Mouse (Mus musculus) macrophage (primary cell): Measurements from ENCODE around the gene Pik3r1. TPM values are rescaled to one million over a fixed set of nuclear protein-coding genes. Genes with fewer than 3 reads are reported as not detected.

ENCODE experiments used
- H3K27ac ChIP-seq: fragments of 350-480 bp; formaldehyde crosslinking; 2 replicates; pipeline ENCODE4 v1.9.0; 2021
- H3K36me3 ChIP-seq: fragments of 350-480 bp; formaldehyde crosslinking; 2 replicates; pipeline ENCODE4 v1.9.0; 2021; ENCODE audit errors: inconsistent target
- H3K4me3 ChIP-seq: fragments of 350-480 bp; formaldehyde crosslinking; 2 replicates; pipeline ENCODE4 v1.9.0; 2021; ENCODE audit errors: inconsistent target
- H3K79me2 ChIP-seq: fragments of 350-480 bp; formaldehyde crosslinking; 2 replicates; pipeline ENCODE4 v1.9.0; 2021; ENCODE audit errors: inconsistent target
- WGBS: methylation state at CpG from one replicate; pipeline ENCODE4 v1.1.7; 2026; ENCODE audit warnings: inconsistent platforms; ENCODE audit not compliant: missing documents; 5-methylcytosine and 5-hydroxymethylcytosine counted together
- polyA plus RNA-seq: library from polyadenylated mRNA; stranded (reverse); fragments of 250-400 nt; gene quantifications from 3 replicates; pipeline ENCODE4 v1.2.4, GENCODE M21; 2018; ENCODE audit warnings: inconsistent platforms

Pik3r1 gene
- polyA plus RNA-seq, 1 experiment from 2014 or later = 46.9 TPM

DNA sequence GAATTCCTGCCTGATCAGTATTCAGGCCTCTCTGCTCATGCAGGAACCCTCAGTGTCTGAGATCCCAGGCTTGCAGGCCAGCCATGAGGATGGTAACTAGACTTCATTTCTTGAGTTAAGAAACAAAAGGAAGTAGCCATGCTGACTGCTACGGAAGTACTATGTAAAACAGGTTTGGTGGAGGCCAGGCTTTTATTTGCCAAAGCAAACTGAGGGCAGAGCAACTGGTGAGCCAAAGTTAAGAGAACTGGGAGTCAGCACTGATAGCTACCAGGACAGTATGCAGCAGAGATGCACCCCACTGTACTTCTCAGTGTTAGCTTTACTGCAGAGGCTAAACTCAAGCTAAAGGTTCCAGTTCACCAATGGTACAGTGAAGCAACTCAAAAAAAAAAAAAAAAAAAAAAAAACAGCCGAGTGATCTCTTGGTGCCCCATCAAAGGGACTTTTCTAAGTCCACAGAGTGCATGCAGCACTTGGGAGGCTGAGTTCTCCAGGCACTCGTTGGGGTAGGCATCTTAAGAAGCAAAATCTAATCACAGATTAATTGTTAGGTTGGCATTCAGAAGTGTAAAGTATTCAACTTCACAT lies 8.6 kb downstream of the Pik3r1 start:
- 16% methylated on average over 3 of the region's 3 CpGs for WGBS
- Histone ChIP-seq H3K4me3 (no peak overlapping the region), H3K79me2 (peaks cover 100% of the 10 kb centered on the region), H3K36me3 (peaks cover 42% of the 10 kb centered on the region), H3K27ac (peak overlapping the region; percentile 39)

DNA sequence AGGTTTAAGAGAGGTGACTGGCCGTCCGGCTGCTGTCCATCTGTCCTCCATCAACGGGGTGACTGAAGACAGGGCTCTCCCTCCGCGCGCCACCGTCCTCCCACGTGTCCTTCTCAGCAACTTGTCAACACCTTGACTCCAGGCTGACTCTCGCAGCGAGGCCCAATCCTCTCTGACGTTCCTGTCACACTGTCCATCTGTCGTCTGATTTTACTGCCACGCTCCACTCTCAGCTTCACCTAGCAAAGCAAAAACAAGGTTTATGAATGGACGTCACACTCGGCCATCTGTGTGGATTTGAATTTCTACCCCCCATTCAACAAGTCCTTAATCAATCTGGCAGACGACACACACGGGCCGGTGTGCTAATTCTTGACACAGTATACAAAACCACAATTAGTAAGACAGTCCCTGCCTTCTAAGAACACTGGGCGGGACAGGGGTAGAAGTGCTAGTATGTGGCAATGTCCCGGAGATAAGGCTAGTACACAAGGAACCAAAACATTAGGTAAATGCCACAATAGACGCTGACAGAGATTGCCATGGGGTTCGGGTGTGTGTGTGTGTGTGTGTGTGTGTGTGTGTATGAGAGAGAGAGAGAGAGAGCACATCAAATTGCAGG lies 10.1 kb downstream of the Pik3r1 start:
- no peak overlapping the region for H3K27ac ChIP-seq
- H3K79me2 ChIP-seq = peaks cover 100% of the 10 kb centered on the region
- no peak overlapping the region for H3K4me3 ChIP-seq
- WGBS = 77% methylated on average over 19 of the region's 22 CpGs
- peaks cover 53% of the 10 kb centered on the region for H3K36me3 ChIP-seq

DNA sequence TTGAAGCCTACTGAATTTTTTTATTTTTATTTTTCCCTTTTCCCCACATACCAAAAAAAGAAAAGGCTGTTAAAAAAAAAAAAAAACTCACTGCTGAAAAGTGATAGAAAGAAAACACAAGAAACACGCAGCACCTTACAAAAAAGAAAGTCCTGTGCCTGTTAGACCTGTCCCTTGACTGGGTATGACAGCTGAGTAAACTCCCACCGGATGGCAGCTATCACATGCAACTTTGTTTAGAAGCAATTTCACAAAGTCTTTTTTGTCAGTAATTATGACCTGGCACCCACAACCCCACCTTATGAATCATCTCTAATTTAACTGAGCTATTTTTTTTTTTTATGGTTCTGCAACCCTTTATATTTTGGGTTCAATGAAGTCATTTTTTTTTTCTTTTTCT lies 12.8 kb downstream of the Pik3r1 start:
- Histone ChIP-seq H3K27ac (no peak overlapping the region), H3K4me3 (no peak overlapping the region), H3K36me3 (peaks cover 67% of the 10 kb centered on the region), H3K79me2 (peaks cover 100% of the 10 kb centered on the region)
- WGBS = 94% methylated on average over 2 of the region's 2 CpGs

DNA sequence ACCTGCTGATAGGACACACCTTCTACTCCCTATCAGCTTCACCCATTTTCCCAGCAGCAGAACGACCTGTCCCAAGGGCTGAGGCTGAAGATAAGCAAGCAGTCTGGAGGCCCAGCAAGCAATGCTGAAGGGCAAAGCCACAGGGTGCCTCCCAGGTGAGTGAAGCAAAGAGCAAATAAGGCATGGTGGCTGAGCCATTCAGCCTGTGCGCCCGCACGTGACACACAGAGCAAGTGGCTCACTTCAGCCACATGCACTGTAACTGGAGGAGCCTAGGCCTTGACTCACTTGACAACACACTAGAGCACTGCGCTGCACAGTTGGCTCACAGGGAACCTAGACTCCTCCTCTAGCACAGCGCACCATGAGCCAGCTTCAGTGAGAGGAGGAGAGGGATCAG lies 14.4 kb downstream of the Pik3r1 start:
- Histone ChIP-seq H3K4me3 (no peak overlapping the region), H3K79me2 (peaks cover 100% of the 10 kb centered on the region), H3K27ac (no peak overlapping the region), H3K36me3 (peaks cover 64% of the 10 kb centered on the region)
- WGBS = 88% methylated on average over 3 of the region's 6 CpGs

DNA sequence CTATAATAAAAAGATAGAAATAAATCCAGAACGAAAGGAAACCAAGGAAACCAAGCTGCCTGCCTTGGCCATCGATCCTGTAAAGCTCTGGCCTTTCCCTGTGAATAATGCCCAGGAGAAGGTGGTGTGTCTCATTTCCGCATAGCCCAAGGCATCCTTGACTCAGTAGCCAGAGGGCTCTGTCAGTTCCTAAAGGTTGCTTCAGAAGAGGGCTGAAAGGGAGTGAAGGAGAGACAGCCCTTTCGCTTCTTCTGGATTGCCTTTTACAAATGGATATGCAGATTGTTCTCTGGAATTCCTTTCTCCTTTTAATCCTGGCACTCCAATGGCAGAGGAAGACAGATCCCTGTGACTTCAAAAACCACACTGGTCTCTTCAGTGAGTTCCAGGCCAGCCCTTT lies 16.2 kb downstream of the Pik3r1 start:
- WGBS = 79% methylated on average over 4 of the region's 4 CpGs
- Histone ChIP-seq H3K36me3 (peaks cover 46% of the 10 kb centered on the region), H3K79me2 (peaks cover 100% of the 10 kb centered on the region), H3K27ac (no peak overlapping the region), H3K4me3 (no peak overlapping the region)

DNA sequence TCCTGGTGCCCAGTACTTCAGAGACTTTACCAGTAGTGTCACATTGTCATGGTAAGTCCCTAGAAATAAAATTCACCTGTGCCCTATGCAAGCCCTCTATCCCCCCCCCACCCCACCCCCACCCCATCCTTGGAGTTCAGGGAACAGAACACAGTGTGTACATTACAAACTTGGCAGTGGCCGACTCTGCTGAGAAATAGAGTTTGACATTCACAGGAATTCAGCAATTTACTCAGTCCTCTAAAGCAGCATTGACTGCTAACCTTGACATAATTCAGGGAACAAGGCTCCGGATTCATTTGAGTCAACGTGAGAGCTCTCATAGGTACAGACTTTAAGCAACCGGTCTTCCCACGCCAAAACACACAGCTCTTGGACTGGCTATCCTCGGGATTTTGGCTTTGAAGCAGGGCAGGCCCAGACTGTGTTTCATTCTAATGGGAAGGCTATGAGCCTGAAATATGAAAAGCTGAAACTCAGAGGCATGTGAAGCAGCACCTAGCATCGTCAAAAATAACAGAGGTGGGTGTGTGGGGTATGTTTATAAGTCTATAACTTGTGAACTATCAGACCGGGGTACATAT lies 21.9 kb downstream of the Pik3r1 start:
- WGBS = 95% methylated on average over 7 of the region's 8 CpGs
- H3K4me3 ChIP-seq = no peak overlapping the region
- no peaks in the 10 kb centered on the region for H3K36me3 ChIP-seq
- no peak overlapping the region for H3K27ac ChIP-seq
- H3K79me2 ChIP-seq = peaks cover 95% of the 10 kb centered on the region

DNA sequence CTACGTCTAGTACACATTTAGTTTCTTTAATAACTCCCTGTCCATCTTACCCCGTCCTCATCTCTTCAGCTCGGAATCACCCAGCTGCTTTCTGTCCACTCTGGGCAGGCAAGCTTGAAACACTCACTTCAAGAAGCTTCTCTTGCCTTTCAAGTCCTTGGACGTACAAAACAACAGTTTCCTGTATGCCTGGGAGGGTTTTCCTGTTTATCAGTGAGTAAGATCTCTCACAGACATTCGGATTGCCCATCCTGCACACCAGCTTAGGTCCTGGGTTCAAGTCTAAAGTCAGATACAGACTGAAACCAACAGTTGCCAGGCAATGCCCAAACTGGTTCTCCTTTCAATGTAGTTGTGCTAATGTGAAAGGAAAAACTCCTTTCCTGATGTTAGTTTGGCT lies 23.1 kb downstream of the Pik3r1 start:
- no peak overlapping the region for H3K27ac ChIP-seq
- 60% methylated on average over 5 of the region's 5 CpGs for WGBS
- peaks cover 95% of the 10 kb centered on the region for H3K79me2 ChIP-seq
- no peak overlapping the region for H3K4me3 ChIP-seq
- H3K36me3 ChIP-seq = no peaks in the 10 kb centered on the region

DNA sequence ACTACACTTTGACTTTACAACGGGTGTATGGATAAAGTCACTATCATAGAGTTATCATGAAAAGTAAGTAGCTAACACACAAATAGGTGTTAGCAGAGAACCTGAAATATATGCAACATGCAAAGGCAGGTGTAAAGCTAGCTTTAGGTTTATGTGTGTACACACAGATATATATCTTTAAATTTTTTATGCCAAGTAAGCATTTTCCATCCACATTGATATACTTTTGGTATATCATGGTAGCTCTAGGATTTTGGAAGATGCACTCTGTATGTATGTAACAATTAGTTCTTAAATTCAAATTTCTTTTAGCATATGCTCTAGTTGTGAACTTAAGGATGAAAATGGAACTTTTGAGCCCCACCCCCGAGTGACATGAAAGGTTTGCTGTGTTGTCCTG lies 24.0 kb downstream of the Pik3r1 start:
- H3K4me3 ChIP-seq = no peak overlapping the region
- WGBS = 80% methylated on average over 2 of the region's 2 CpGs
- no peaks in the 10 kb centered on the region for H3K36me3 ChIP-seq
- peaks cover 95% of the 10 kb centered on the region for H3K79me2 ChIP-seq
- peak overlapping the region; percentile 15; the same call in 1 of the 2 replicates for H3K27ac ChIP-seq

DNA sequence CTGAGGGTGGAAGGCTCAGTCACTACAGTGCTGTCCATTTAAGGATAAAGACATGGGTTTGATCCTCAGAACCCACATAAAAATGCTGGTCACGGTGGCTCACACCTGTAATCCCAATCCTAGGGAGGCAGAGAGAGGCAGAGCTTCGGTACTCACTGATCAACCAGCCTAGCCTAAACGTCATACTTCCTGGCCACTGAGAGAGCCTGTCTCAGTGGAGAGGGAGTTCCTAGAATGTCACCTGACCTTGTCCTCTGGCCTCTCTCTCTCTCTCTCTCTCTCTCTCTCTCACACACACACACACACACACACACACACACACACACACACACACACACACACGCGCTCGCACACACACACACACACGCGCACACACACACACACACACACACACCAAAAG lies 24.8 kb downstream of the Pik3r1 start:
- Histone ChIP-seq H3K79me2 (peaks cover 95% of the 10 kb centered on the region), H3K27ac (peak overlapping the region; percentile 76), H3K36me3 (no peaks in the 10 kb centered on the region), H3K4me3 (no peak overlapping the region)
- WGBS = 54% methylated on average over 6 of the region's 8 CpGs

DNA sequence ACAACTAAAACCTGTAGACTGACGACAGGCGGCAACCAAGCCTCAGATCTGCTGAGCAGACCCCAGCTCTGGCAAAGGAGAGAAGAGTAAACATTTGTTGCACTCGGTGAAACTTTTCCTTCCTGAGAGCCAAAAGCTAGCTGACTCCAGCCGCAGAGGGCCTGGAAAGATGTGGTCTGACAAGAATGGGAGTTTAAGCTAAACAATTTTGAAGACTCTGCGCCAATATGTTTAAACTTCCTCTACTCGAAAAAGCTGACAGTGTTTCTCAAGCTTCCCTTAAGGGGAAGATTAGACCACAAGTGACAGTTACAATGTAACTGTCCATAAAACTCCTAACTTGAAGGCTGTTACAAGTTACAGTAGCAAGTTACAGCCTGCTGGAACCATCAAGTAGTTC lies 25.4 kb downstream of the Pik3r1 start:
- H3K27ac ChIP-seq = peak overlapping the region; percentile 76
- WGBS = 3% methylated on average over 6 of the region's 6 CpGs
- peaks cover 95% of the 10 kb centered on the region for H3K79me2 ChIP-seq
- H3K36me3 ChIP-seq = no peaks in the 10 kb centered on the region
- H3K4me3 ChIP-seq = no peak overlapping the region

DNA sequence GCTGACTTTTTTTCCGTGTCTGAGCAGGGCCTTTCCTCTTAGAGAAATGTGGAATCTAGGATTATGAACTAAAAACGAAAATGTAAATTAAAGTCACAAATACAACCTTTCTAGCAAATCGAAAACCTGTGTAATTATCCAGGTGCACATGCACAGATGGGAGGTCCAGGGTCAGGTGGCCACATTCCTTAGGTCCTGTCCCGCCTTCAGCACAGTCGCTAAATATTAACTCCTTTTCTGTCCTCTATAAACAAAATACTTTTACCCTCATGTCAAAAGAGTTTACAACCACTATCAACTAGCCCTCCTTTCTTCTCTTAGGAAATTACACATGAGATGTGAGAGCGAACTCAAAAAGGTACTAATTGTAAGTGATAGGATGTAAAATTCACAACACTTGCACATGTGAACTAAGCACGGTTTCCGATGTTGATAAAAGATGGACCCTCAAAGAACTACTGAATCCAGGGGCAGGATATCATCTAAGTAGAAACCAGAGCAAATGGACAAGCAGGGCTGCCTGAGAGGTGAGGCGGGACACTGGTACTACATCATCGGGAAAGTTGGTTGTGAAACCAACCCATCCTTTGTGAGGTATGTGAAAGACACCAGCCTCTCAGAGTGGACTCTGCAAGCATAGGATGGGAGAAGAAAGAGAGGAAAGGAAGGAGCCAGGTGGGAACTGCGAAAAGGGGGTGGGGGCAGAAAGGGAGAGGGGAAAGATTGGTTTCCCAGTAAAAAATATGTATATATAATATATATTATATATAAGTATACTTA lies 26.3 kb downstream of the Pik3r1 start:
- no peaks in the 10 kb centered on the region for H3K36me3 ChIP-seq
- H3K4me3 ChIP-seq = no peak overlapping the region
- H3K79me2 ChIP-seq = peaks cover 95% of the 10 kb centered on the region
- WGBS = 82% methylated on average over 10 of the region's 11 CpGs
- peak overlapping the region; percentile 76 for H3K27ac ChIP-seq

DNA sequence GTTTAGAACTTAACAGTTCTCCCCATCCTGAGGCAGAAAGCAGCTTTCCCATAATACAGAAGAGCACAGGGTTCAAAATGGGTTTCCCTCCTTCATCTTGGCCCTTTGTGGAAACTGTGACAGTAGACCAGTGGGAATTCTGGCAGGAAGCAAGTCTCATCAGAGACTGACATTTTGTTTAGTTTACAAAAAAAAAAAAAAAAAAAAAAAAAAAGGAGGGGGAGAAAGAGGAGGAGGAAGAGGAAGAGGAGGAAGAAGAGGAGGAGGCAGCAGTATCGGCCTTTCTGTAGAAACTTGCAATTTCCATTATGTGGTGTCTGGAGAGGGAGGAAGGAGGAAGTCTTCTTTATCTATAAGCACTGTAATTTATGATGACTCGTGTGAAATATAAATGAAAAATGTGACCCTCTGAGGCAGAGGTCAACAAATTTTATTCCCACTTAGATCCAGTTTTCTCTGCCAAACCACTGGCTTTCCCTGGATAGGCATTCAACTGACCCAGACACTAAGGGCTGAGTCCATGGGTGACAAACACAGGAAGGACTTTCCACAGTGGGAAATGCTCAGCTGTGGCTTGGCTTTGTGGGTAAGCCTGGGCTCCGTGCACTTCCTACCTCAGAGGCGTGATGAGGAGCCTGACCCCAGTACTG lies 28.2 kb downstream of the Pik3r1 start:
- Histone ChIP-seq H3K4me3 (no peak overlapping the region), H3K79me2 (peaks cover 95% of the 10 kb centered on the region), H3K36me3 (no peaks in the 10 kb centered on the region), H3K27ac (peak overlapping the region; percentile 40)
- WGBS = 11% methylated on average over 4 of the region's 4 CpGs

DNA sequence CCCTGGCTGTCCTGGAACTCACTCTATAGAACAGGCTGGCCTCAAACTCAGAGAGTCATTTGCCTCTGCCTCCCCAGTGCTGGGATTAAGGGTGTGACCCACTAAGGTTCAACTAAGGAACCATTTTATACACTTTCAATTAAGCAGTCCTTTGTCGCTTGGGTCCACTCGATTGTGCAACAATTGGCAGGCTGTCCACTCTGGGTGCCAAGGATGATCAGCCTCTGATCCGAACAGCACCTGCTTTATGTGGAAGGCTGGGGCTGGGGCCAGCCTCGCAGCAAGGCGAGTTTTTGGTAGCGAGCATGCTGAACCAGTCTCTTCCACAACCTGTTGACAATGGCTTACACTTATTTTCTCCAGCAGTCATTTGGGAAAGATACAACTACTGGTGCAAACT lies 29.2 kb downstream of the Pik3r1 start:
- H3K36me3 ChIP-seq = no peaks in the 10 kb centered on the region
- 82% methylated on average over 6 of the region's 6 CpGs for WGBS

DNA sequence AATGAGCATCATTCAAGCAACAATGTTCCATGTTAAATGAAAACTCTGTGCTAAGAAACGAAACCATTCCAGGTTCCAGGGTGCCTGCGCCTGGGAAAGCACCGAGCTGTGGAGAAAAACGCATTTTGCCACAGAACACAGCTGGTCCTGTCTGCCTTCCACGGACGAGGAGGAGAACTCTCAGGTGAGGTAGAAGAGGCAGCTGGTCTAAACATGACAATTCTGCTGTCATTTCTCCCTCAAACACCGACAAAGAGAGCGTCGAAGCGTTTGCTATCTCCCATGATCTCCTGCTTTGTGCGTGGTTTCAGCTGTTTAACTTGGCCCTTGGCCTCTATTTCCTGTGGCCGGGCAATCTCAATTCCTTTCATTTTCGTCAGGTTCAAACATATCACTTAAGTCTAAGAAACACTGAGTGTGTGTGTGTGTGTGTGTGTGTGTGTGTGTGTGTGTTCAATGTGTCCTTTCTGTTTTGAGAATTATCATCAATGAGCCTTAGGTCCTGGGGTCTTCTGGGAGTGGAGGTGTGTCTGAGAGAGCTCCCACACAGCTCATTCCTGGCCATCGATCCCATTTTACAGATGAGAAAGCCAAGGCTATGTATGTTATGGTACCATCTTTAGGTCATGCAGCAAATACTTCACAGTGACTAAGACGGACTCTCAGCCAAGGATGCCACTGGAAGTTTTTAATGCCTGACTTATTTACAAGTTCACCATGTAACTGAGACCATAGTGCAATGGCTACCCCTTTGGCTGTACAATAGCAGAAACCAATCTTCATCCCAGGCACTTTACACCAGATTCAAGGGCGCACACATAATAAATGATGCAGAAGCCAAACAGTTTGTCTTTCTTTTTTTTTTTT lies 31.3 kb downstream of the Pik3r1 start:
- Histone ChIP-seq H3K4me3 (no peak overlapping the region), H3K27ac (peak overlapping the region; percentile 49), H3K36me3 (no peaks in the 10 kb centered on the region), H3K79me2 (peaks cover 100% of the 10 kb centered on the region)
- WGBS = 35% methylated on average over 16 of the region's 16 CpGs

More for the DNA sequence above, 29.2 kb downstream of the Pik3r1 start:
- Histone ChIP-seq H3K79me2 (peaks cover 95% of the 10 kb centered on the region), H3K4me3 (no peak overlapping the region), H3K27ac (no peak overlapping the region)
